Mouse (Mus musculus): ENCODE results near the gene Slc9b2. TPM values are rescaled to one million over a fixed set of nuclear protein-coding genes. Genes with fewer than 3 reads are reported as not detected.

Slc9b2 gene
- total RNA-seq, 2 experiments from 2014 or later: 0.33 TPM; not detected in 1

Other genes with a start within 250 kb of the Slc9b2 start
- gene Cenpe, start 95.2 kb upstream of the Slc9b2 start, total RNA-seq (2021): under 1 TPM; 0.76 to 0.94 TPM
- gene Bdh2, start 26.5 kb upstream of the Slc9b2 start, total RNA-seq (2021): 1 to 10 TPM; 4.0 to 4.9 TPM
- gene Slc9b1, start 40.3 kb downstream of the Slc9b2 start, total RNA-seq (2021): under 1 TPM in 1 of 2 experiments, not detected in 1; 0.79 TPM
- gene Cisd2, start 116.2 kb downstream of the Slc9b2 start, total RNA-seq (2021): 10 to 100 TPM; 50.4 to 56.9 TPM
- gene Ube2d3, start 130.4 kb downstream of the Slc9b2 start, total RNA-seq (2021): 100 to 1,000 TPM; 372 to 402 TPM
- gene Manba, start 177.9 kb downstream of the Slc9b2 start, total RNA-seq (2021): 10 to 100 TPM; 16.3 to 17.6 TPM

All from heart, postnatal 36 days (tissue).